11 mouse cellular contexts compared by ENCODE assay signal in genomic region chr1:182520938-182521500, GRCm38 (mm10). TPM values are rescaled to one million over a fixed set of nuclear protein-coding genes. Genes with fewer than 3 reads are reported as not detected.
A peak's percentile ranks its signal among the peaks of the same experiment; 100 is the strongest.
DNase-seq lines count a peak whose midpoint lies in the region; ATAC-seq and TF ChIP-seq lines count a peak whose summit lies in the region.
"Had no signal": no experiment of that assay in that cellular context is flagged by ENCODE, and none has a peak within 500 bp of the region (broad histone marks: within the 10 kb centered on the region; RNA-seq: fewer than 3 reads in every experiment).

No protein-coding gene starts in this region.

- peaks cover 9% of the 10 kb centered on the region; the same call in 1 of the 2 replicates for H3K27me3 ChIP-seq in heart, embryonic 10.5 days (ENCODE audit: insufficient read depth, poor library complexity, severe bottlenecking)
- no peaks in the 10 kb centered on the region for H3K27me3 ChIP-seq in lung, postnatal 0 days (replicated peaks; ENCODE audit: insufficient read depth, low read length)
- H3K27me3 ChIP-seq in heart, postnatal 0 days (ENCODE audit: control insufficient read depth, insufficient read depth, low read length): no peaks in the 10 kb centered on the region
- no peaks in the 10 kb centered on the region for H3K27me3 ChIP-seq in stomach, embryonic 16.5 days (ENCODE audit: control insufficient read depth, insufficient read depth, low read length)

- TF ChIP-seq EP300 in lung, postnatal 0 days (IDR thresholded peaks at IDR 0.05): no peak
- TF ChIP-seq EP300 in heart, postnatal 0 days (IDR thresholded peaks at IDR 0.05; ENCODE audit: low read depth): no peak

- H3K9me3 ChIP-seq in heart, embryonic 10.5 days: no peaks in the 10 kb centered on the region
- H3K9me3 ChIP-seq in lung, postnatal 0 days (ENCODE audit: low read length): no peaks in the 10 kb centered on the region
- H3K9me3 ChIP-seq in heart, postnatal 0 days (replicated peaks; ENCODE audit: control insufficient read depth, low read length): no peaks in the 10 kb centered on the region
- no peaks in the 10 kb centered on the region for H3K9me3 ChIP-seq in stomach, embryonic 16.5 days (replicated peaks; ENCODE audit: control insufficient read depth, low read length)
- H3K9me3 ChIP-seq: midbrain, embryonic 15.5 days had no signal

- no peak overlapping the region for H3K9ac ChIP-seq in lung, postnatal 0 days (replicated peaks; ENCODE audit: low read depth)
- no peak overlapping the region for H3K9ac ChIP-seq in heart, postnatal 0 days (replicated peaks; ENCODE audit: low read depth, low read length)
- H3K9ac ChIP-seq in stomach, embryonic 16.5 days (ENCODE audit: low read length): no peak overlapping the region; the same call in 1 of the 2 replicates
- H3K9ac ChIP-seq: liver, embryonic 14.5 days; midbrain, embryonic 15.5 days had no signal

- ATAC-seq in lung, postnatal 0 days: no peak
- ATAC-seq in heart, postnatal 0 days (ENCODE audit: insufficient read depth, low read depth): no peak
- no peak for ATAC-seq in stomach, embryonic 16.5 days (ENCODE audit: insufficient read depth, low FRiP score)
- ATAC-seq: midbrain, embryonic 15.5 days had no signal

- H3K4me1 ChIP-seq in heart, embryonic 10.5 days: peaks cover 47% of the 10 kb centered on the region
- peaks cover 12% of the 10 kb centered on the region for H3K4me1 ChIP-seq in lung, postnatal 0 days (ENCODE audit: insufficient read depth, low read depth, low read length)
- H3K4me1 ChIP-seq in heart, postnatal 0 days (ENCODE audit: control insufficient read depth, insufficient read depth): peaks cover 35% of the 10 kb centered on the region
- H3K4me1 ChIP-seq in stomach, embryonic 16.5 days (ENCODE audit: control insufficient read depth, insufficient read depth, low read length): peaks cover 34% of the 10 kb centered on the region

- H3K36me3 ChIP-seq in heart, embryonic 10.5 days: no peaks in the 10 kb centered on the region
- H3K36me3 ChIP-seq in lung, postnatal 0 days (ENCODE audit: insufficient read depth, low read length): no peaks in the 10 kb centered on the region
- H3K36me3 ChIP-seq in heart, postnatal 0 days (replicated peaks; ENCODE audit: control insufficient read depth, insufficient read depth, low read length): no peaks in the 10 kb centered on the region
- H3K36me3 ChIP-seq in stomach, embryonic 16.5 days (ENCODE audit: control insufficient read depth, insufficient read depth, low read length): no peaks in the 10 kb centered on the region
- H3K36me3 ChIP-seq: midbrain, embryonic 15.5 days had no signal

- peak overlapping the region; percentile 78 for H3K27ac ChIP-seq in heart, embryonic 10.5 days
- peak overlapping the region; percentile 73; the same call in 1 of the 2 replicates for H3K27ac ChIP-seq in lung, postnatal 0 days (ENCODE audit: low read length)
- H3K27ac ChIP-seq in heart, postnatal 0 days (ENCODE audit: low read depth): peak overlapping the region; percentile 82
- H3K27ac ChIP-seq in stomach, embryonic 16.5 days (ENCODE audit: low read length): peak overlapping the region; percentile 91
- H3K27ac ChIP-seq: liver, embryonic 14.5 days; midbrain, embryonic 15.5 days had no signal

- DNase-seq in heart, embryonic 10.5 days (ENCODE audit: low spot score): peak; percentile 71
- DNase-seq in heart, postnatal 10 days: no peak
- DNase-seq in lung, postnatal 0 days (ENCODE audit: low spot score): no peak
- DNase-seq in lung, postnatal 14 days: no peak
- DNase-seq in heart, postnatal 0 days (ENCODE audit: low spot score): no peak
- no peak for DNase-seq in layer of hippocampus, adult 9-11 months
- DNase-seq in frontal cortex, postnatal 14 days (ENCODE audit: low spot score in 2 of 2): no peak

- WGBS in heart, embryonic 10.5 days: 52% methylated on average over 8 of the region's 8 CpGs
- WGBS in lung, postnatal 0 days: 73% methylated on average over 8 of the region's 8 CpGs
- 53% methylated on average over 8 of the region's 8 CpGs for WGBS in heart, postnatal 0 days
- 58% methylated on average over 8 of the region's 8 CpGs for WGBS in stomach, embryonic 16.5 days

- H3K4me3 ChIP-seq in heart, embryonic 10.5 days: no peak overlapping the region
- H3K4me3 ChIP-seq in lung, postnatal 0 days (ENCODE audit: low read depth, low read length): no peak overlapping the region
- H3K4me3 ChIP-seq in heart, postnatal 0 days (ENCODE audit: low read depth, low read length): no peak overlapping the region
- H3K4me3 ChIP-seq in stomach, embryonic 16.5 days (replicated peaks; ENCODE audit: low read length): no peak overlapping the region
- H3K4me3 ChIP-seq: midbrain, embryonic 15.5 days had no signal

- H3K4me2 ChIP-seq in lung, postnatal 0 days (replicated peaks; ENCODE audit: low read depth, low read length): no peak overlapping the region
- no peak overlapping the region for H3K4me2 ChIP-seq in heart, postnatal 0 days (ENCODE audit: low read depth, low read length)
- 0 out of 2 replicates have a peak overlapping the region, but pooled peaks have one; percentile 14 for H3K4me2 ChIP-seq in stomach, embryonic 16.5 days (ENCODE audit: low read depth, low read length)
- H3K4me2 ChIP-seq: midbrain, embryonic 15.5 days had no signal

- TF ChIP-seq CTCF in lung, postnatal 0 days (IDR thresholded peaks at IDR 0.05): no peak
- TF ChIP-seq CTCF in heart, postnatal 0 days (IDR thresholded peaks at IDR 0.05; ENCODE audit: low read depth): no peak

- intact Hi-C loops in heart, postnatal 10 days (cut with DNase I): no loop called here

RNA-seq across cellular contexts. Expression of gene Capn2, which starts 3.6 kb away (rescaled TPM):
- polyA plus RNA-seq in heart, embryonic 10.5 days (2016; fragmentation: Nextera tagmentation; extraction: Ambion mirVana): 96.0 and 107 TPM in 2 replicates
- total RNA-seq in heart, postnatal 10 days (2021): 10 to 100 TPM; 87.8 to 91.2 TPM
- polyA plus RNA-seq in lung, postnatal 0 days (2015; fragmentation: Nextera tagmentation; extraction: Ambion mirVana): 135 and 149 TPM in 2 replicates
- 71.2 and 85.4 TPM in 2 replicates for total RNA-seq in heart, postnatal 0 days (2014; rRNA removed; ENCODE audit: low replicate concordance)
- polyA plus RNA-seq in heart, postnatal 0 days (2015; fragmentation: Nextera tagmentation; extraction: Ambion mirVana): 56.8 and 62.6 TPM in 2 replicates
- 127 and 139 TPM in 2 replicates for polyA plus RNA-seq in stomach, embryonic 16.5 days (2015; fragmentation: Nextera tagmentation; extraction: Ambion mirVana)

RNA-seq across cellular contexts. Expression of gene Capn8, which starts 43.8 kb away (rescaled TPM):
- polyA plus RNA-seq in heart, embryonic 10.5 days (2016; fragmentation: Nextera tagmentation; extraction: Ambion mirVana): 0.05 TPM in 1 of 2 replicates, not detected in the other
- not detected for total RNA-seq in heart, postnatal 10 days (2021)
- 0.25 and 0.57 TPM in 2 replicates for polyA plus RNA-seq in lung, postnatal 0 days (2015; fragmentation: Nextera tagmentation; extraction: Ambion mirVana)
- total RNA-seq in heart, postnatal 0 days (2014; rRNA removed; ENCODE audit: low replicate concordance): not detected in 2 replicates
- polyA plus RNA-seq in heart, postnatal 0 days (2015; fragmentation: Nextera tagmentation; extraction: Ambion mirVana): not detected in 2 replicates
- polyA plus RNA-seq in stomach, embryonic 16.5 days (2015; fragmentation: Nextera tagmentation; extraction: Ambion mirVana): 3.3 and 4.9 TPM in 2 replicates
- total RNA-seq: gastrocnemius, adult 8-10 months had no signal
